Mouse (Mus musculus): ENCODE measurements at regions not wholly inside any gene's neighbourhood (a gene's known extent, or its start where the extent isn't known, plus 50 kb on each side); places are given as distances from the start of the nearest gene placed in this dataset.

GRCm38 (mm10) chr19:60040721-60041120 is 97.3 kb upstream of the Rab11fip2 start:
- DNase-seq (ENCODE audit: low spot score in 2 of 2) = no peak

GRCm38 (mm10) chr19:60032667-60033066 is 89.2 kb upstream of the Rab11fip2 start:
- no peak for DNase-seq (ENCODE audit: low spot score in 2 of 2)

- no peak for DNase-seq (ENCODE audit: low spot score in 2 of 2)
Measured at GRCm38 (mm10) chr19:60030212-60030788, 86.8 kb upstream of the Rab11fip2 start.

- DNase-seq (ENCODE audit: low spot score in 2 of 2) = no peak
Measured at GRCm38 (mm10) chr19:60029720-60030119, 86.3 kb upstream of the Rab11fip2 start.

GRCm38 (mm10) chr19:60015614-60016300 is 72.3 kb upstream of the Rab11fip2 start:
- no peak for DNase-seq (ENCODE audit: low spot score in 2 of 2)

- DNase-seq (ENCODE audit: low spot score in 2 of 2) = no peak
Measured at GRCm38 (mm10) chr19:59995557-59995956, 52.1 kb upstream of the Rab11fip2 start.

All from gastrocnemius, postnatal 4 days (tissue).